Mouse (Mus musculus) spleen, embryonic (tissue): ENCODE measurements around the gene Gm42688.

Source experiments
- CTCF ChIA-PET: fragments of 350-600 bp; sonication (Branson Sonifier 250); formaldehyde crosslinking; loops from one replicate; lab custom pipeline; 2022; lab: Charles Lee

The Gm42688 gene

DNA sequence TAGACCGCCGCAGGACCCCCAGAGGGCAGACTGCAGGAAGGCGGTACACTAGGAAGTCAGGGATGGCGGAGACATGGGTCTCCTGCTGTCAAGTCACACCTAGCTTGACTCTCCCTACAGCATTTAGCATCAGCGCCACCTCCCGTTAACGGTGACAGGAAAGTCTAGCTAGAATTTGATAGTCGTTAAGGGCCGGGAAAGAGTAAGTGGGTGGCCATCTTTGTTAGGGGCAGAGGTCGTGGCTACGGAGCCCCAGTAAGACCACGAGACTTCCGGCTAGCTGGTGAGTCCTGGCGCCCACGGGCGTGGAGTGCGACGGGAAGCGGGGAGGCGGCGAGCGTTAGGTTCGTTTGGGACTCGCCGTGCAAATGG lies at the start of gene Gm42688, which contains the start of gene Ccdc142:
Gene Gm42688, plus strand, starts transcription at position 302 of the 372 bp plus-strand sequence.
Gene Ccdc142, plus strand, starts transcription at position 286 of the 372 bp plus-strand sequence.
- CTCF ChIA-PET, result interaction anchor here (1.4 to 2.3 kb wide), 2 partner anchors 23 to 105 kb away, joined by 4 to 8 read pairs; no protein-coding TSS in a partner anchor

GRCm38 (mm10) chr6:83053136-83053960 lies 48.1 kb upstream of the Gm42688 start:
- CTCF ChIA-PET, result interaction anchor here (0.5 to 2.0 kb wide), 4 partner anchors 12 to 218 kb away, joined by 3 to 7 read pairs (median 4); no protein-coding TSS in a partner anchor

DNA sequence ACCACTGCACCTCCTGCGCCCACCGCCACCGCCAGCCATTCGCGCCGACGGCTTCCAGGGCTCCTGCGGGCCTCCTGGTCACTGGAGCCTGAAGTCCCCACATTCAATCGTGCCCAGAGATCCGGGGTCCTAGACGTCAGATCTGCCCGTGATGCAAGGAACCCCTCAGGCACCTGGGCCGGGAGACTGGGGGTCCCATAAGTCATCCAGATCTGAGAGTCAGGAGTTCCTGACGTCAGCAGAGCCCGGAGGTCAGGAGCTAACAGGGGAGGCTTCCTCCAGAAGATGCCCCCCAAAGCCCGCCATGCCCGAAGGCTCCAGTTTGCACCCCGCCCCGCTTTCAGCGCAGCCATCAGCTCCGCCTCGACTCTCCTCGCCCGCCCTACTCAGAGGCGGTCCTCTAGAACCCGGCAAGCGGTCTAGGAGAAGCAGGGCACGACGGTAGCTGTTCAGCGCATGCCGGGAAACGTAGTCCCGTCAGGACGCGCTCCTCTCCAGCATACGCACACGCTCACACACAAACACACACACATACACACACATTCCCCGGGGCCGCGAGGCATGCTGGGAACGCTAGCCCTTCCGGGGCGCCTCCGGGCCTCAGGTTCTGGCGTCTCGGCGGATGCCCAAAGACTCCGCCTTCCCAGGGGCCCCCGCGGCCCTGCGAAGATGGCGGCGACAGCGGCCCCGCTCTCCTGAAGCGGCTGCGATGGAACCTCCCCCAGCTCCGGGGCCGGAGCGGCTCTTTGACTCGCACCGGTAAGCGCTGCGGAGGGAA lies 47.2 kb upstream of the Gm42688 start, which contains the start of gene Aup1:
Gene Aup1, plus strand, starts transcription at position 448 of the 778 bp plus-strand sequence.
- CTCF ChIA-PET, result interaction anchor here (0.5 to 2.0 kb wide), 3 partner anchors 15 to 58 kb away, joined by 4 to 7 read pairs (median 6); no protein-coding TSS in a partner anchor

DNA sequence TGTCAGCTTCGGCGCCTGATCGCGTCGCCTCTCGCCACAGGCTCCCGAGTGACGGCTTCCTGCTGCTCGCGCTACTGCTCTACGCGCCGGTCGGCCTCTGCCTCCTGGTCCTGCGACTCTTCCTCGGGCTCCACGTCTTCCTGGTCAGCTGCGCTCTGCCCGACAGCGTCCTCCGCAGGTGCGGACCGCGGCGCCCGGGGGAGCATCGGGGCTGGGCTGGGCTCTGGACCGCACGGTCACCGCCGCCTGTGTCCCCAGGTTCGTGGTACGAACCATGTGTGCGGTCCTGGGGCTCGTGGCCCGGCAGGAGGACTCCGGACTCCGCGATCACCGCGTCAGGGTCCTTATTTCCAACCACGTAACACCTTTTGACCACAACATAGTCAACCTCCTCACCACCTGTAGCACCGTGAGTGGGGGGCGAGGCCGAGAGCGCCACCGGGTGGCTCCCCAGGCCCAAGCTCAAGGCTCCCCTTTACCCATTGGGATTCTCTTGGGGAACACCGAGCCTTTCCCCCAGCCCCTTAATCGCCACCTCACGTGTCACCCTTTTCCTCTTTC lies 46.5 kb upstream of the Gm42688 start, which contains the start of gene Htra2:
Gene Htra2, minus strand, starts transcription at position 403 of the 561 bp plus-strand sequence.
- CTCF ChIA-PET, result interaction anchor here (0.6 to 2.0 kb wide), 3 partner anchors 23 to 58 kb away, joined by 4 to 7 read pairs (median 6); no protein-coding TSS in a partner anchor

- CTCF ChIA-PET, result interaction anchor here (0.5 kb wide), 1 partner anchor 179 kb away, joined by 7 read pairs; no protein-coding TSS in a partner anchor
Observed at GRCm38 (mm10) chr6:83057790-83058189, 43.6 kb upstream of the Gm42688 start, which contains the start of gene Dqx1. Gene Dqx1, plus strand, starts transcription at chr6:83057844.

DNA sequence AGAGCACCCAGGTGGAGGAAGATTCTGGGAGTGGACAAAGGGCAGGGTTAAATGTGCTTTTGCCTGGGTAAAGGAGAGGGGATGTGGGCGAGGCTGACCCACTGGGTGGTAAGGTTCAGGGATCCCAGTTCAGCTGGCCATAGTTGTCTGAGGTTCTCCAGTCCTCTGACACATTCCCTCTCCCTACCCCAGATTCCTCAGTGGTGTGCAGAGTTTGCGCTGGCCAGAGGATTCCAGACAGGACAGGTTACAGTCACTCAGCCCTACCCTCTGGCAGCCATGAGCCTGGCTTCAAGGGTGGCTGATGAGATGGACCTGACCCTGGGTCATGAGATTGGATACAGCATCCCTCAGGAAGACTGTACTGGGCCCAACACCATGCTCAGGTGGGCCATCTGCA lies 42.7 kb upstream of the Gm42688 start:
- CTCF ChIA-PET, result interaction anchor here (0.6 kb wide), 1 partner anchor 58 kb away, joined by 4 read pairs; no protein-coding TSS in a partner anchor

GRCm38 (mm10) chr6:83065995-83066394 lies 35.4 kb upstream of the Gm42688 start:
- CTCF ChIA-PET, result no interaction called here

- CTCF ChIA-PET, result interaction anchor here (0.6 kb wide), 1 partner anchor 42 kb away, joined by 3 read pairs; the partner anchor contains the start of gene Mrpl53
Observed at GRCm38 (mm10) chr6:83066441-83066840, 35.0 kb upstream of the Gm42688 start.

DNA sequence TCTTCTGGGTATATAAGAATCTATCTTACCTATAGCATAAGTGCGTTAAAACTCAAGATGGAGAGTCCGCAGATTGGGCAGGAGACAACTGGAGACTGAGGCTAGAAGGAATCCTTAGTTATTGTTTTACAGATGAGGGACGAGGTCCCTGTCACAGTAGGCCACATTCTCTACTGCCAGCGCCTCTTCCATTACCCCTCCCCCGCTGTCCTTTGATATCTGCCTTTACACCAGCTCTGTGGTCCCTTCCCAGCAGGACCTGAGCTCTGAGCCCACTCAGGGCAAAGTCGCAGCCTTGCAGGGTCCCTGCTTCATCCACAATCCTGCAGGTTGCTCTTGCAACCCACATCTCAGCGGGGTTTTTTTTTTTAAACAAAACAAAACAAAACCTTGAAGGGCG lies 33.2 kb upstream of the Gm42688 start:
- CTCF ChIA-PET, result no interaction called here

- CTCF ChIA-PET, result no interaction called here
Observed at GRCm38 (mm10) chr6:83068706-83069487, 32.5 kb upstream of the Gm42688 start.

- CTCF ChIA-PET, result interaction anchor here (2.1 kb wide), 1 partner anchor 73 kb away, joined by 7 read pairs; no protein-coding TSS in a partner anchor
Observed at GRCm38 (mm10) chr6:83069488-83070246, 31.8 kb upstream of the Gm42688 start.

DNA sequence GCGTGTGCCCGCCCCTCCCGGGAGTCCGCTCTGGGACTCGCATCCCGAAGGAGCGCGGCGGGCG lies 31.3 kb upstream of the Gm42688 start, which contains the start of gene Tlx2:
Gene Tlx2, minus strand, starts transcription at position 47 of the 64 bp plus-strand sequence.
- CTCF ChIA-PET, result interaction anchor here (2.1 kb wide), 1 partner anchor 73 kb away, joined by 7 read pairs; no protein-coding TSS in a partner anchor

GRCm38 (mm10) chr6:83070311-83071219 lies 30.9 kb upstream of the Gm42688 start:
- CTCF ChIA-PET, result interaction anchor here (2.1 kb wide), 1 partner anchor 74 kb away, joined by 7 read pairs; no protein-coding TSS in a partner anchor

DNA sequence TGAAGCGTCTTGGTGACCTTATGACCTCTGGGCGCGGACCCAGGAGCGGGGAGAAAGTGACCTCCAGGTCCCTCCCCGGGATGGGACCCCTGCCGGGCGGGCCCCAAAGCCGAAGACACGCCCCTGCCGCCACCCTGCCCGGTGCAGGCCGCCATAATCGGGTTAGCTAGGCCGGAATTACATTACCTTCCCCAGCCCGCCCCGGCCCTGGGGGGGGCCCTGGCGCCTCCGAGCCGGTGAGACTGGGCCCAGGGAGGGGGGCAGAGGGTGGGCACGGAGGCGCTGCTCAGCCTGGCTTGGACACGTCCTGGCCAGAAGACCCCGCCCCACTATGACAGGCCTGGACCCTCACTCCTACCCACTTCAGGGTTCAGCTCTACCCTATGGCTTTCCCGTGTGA lies 30.2 kb upstream of the Gm42688 start:
- CTCF ChIA-PET, result interaction anchor here (2.1 kb wide), 1 partner anchor 74 kb away, joined by 7 read pairs; no protein-coding TSS in a partner anchor

GRCm38 (mm10) chr6:83074979-83075378 lies 26.4 kb upstream of the Gm42688 start:
- CTCF ChIA-PET, result interaction anchor here (0.6 kb wide), 1 partner anchor 22 kb away, joined by 6 read pairs; no protein-coding TSS in a partner anchor

DNA sequence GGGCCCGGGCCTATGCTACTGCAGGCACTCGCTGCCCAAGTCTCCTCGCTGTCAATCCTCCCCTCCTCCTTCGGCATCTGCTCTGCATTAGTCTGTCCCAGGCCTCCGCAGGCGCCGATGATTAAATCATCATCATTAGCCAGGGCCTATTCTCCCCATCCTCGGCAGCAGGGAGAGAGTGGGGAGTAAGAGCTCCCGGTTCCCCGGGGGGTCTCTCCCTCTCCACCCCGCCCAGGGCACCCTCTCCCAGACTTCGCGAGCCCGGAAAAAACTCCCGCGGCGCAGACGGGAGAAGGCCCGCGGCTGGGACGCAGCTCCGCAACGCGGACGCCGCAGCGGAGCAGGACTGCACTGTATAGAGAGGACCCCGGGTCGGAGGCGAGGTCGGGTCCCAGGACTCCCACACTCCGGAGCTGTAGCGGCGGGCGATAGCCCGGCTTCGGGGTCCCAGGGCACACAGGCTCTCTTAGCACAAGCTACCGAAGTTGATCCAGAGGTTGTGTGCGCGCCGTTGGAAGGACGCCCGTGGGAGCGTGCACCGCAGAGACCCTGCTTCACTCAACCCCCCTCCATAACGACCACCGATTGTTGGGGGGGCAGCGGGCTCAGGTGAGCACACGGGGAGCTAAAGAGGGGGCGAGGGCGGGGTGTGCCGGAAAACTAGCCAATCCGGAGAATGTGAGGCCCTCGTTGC lies 23.6 kb upstream of the Gm42688 start, which contains the start of gene Pcgf1:
Gene Pcgf1, plus strand, starts transcription at position 240 of the 694 bp plus-strand sequence.
- CTCF ChIA-PET, result interaction anchor here (0.9 to 1.3 kb wide), 4 partner anchors 23 to 81 kb away, joined by 4 to 8 read pairs (median 4); partner anchors contain the start of genes Aup1, Ccdc142, Gm42688 and Htra2

- CTCF ChIA-PET, result interaction anchor here (0.5 to 1.3 kb wide), 5 partner anchors 23 to 140 kb away, joined by 3 to 8 read pairs (median 4); partner anchors contain the start of genes Aup1, Ccdc142, Gm42688 and Htra2
Observed at GRCm38 (mm10) chr6:83078324-83078858, 23.0 kb upstream of the Gm42688 start.
